In genomic region chr14:51984247-51985231, GRCm38 (mm10) we compare ENCODE assay signal across 8 mouse cellular contexts. TPM values are rescaled to one million over a fixed set of nuclear protein-coding genes. Genes with fewer than 3 reads are reported as not detected.
DNase-seq lines count a peak whose midpoint lies in the region; ATAC-seq and TF ChIP-seq lines count a peak whose summit lies in the region.

Gene Arhgef40, plus strand, starts transcription at chr14:51984719.

- no peaks in the 10 kb centered on the region for H3K9me3 ChIP-seq in forebrain, embryonic 12.5 days
- H3K9me3 ChIP-seq in lung, postnatal 0 days (ENCODE audit: low read length): no peaks in the 10 kb centered on the region

- ATAC-seq in cerebellum, adult (ENCODE audit: insufficient number of reproducible peaks, low FRiP score, low TSS enrichment): peak; percentile 46
- peak; percentile 93 for ATAC-seq in forebrain, embryonic 12.5 days (ENCODE audit: low FRiP score)
- ATAC-seq in lung, postnatal 0 days: peak; percentile 77

- peaks cover 43% of the 10 kb centered on the region for H3K4me1 ChIP-seq in forebrain, embryonic 12.5 days
- H3K4me1 ChIP-seq in lung, postnatal 0 days (ENCODE audit: insufficient read depth, low read depth, low read length): peaks cover 16% of the 10 kb centered on the region; the same call in 1 of the 2 replicates

- H3K27ac ChIP-seq in forebrain, embryonic 12.5 days: peak within 1 kb of the TSS; percentile 89
- H3K27ac ChIP-seq in lung, postnatal 0 days (ENCODE audit: low read length): peak within 1 kb of the TSS; percentile 88

- TF ChIP-seq EP300 in lung, postnatal 0 days (IDR thresholded peaks at IDR 0.05): no peak

- H3K4me2 ChIP-seq in forebrain, embryonic 12.5 days: peak within 1 kb of the TSS; percentile 92
- peak within 1 kb of the TSS; percentile 95 for H3K4me2 ChIP-seq in lung, postnatal 0 days (replicated peaks; ENCODE audit: low read depth, low read length)

- under 1% methylated on average over 63 of the region's 74 CpGs for WGBS in forebrain, embryonic 12.5 days
- WGBS in lung, postnatal 0 days: under 1% methylated on average over 36 of the region's 74 CpGs

- no peaks in the 10 kb centered on the region for H3K27me3 ChIP-seq in forebrain, embryonic 12.5 days
- H3K27me3 ChIP-seq in lung, postnatal 0 days (replicated peaks; ENCODE audit: insufficient read depth, low read length): no peaks in the 10 kb centered on the region

- no peak for TF ChIP-seq CTCF in lung, postnatal 0 days (IDR thresholded peaks at IDR 0.05)

- peak within 1 kb of the TSS; percentile 73 for H3K4me3 ChIP-seq in forebrain, embryonic 12.5 days (replicated peaks)
- peak within 1 kb of the TSS; percentile 64 for H3K4me3 ChIP-seq in lung, postnatal 0 days (ENCODE audit: low read depth, low read length)

- intact Hi-C loops in heart, postnatal 14 days (cut with DNase I): loop anchor here (5.0 kb wide), 1 partner anchor 42 kb away; no protein-coding TSS in a partner anchor

- H3K36me3 ChIP-seq in forebrain, embryonic 12.5 days (replicated peaks): peaks cover 28% of the 10 kb centered on the region
- H3K36me3 ChIP-seq in lung, postnatal 0 days (ENCODE audit: insufficient read depth, low read length): 0 out of 2 replicates have a peak, but pooled peaks cover 6% of the 10 kb centered on the region

- peak within 1 kb of the TSS; percentile 88 for H3K9ac ChIP-seq in forebrain, embryonic 12.5 days
- H3K9ac ChIP-seq in lung, postnatal 0 days (replicated peaks; ENCODE audit: low read depth): peak within 1 kb of the TSS; percentile 64

- DNase-seq in MN1 (ENCODE audit: low spot score): peak; percentile 68
- peak; percentile 88 to 89 for DNase-seq in heart, postnatal 14 days
- DNase-seq in layer of hippocampus, adult 8-10 months (ENCODE audit: low spot score in 2 of 2): no peak
- DNase-seq in lung, postnatal 0 days (ENCODE audit: low spot score): peak; percentile 76
- peak; percentile 76 for DNase-seq in ovary, postnatal 14 days (ENCODE audit: low spot score)
- DNase-seq in urinary bladder, adult 2 months (ENCODE audit: low spot score): peak; percentile 77

RNA-seq across cellular contexts. Expression of gene Arhgef40, which starts in this region (rescaled TPM):
- polyA plus RNA-seq in forebrain, embryonic 12.5 days (2016; fragmentation: Nextera tagmentation; extraction: Ambion mirVana): 116 and 117 TPM in 2 replicates
- total RNA-seq in heart, postnatal 14 days (2021): 10 to 100 TPM; 39.7 to 47.1 TPM
- 10 to 100 TPM; 30.3 to 40.9 (median 34.5) TPM for total RNA-seq in layer of hippocampus, adult 8-10 months (2022)
- 46.3 and 56.6 TPM in 2 replicates for polyA plus RNA-seq in lung, postnatal 0 days (2015; fragmentation: Nextera tagmentation; extraction: Ambion mirVana)
- polyA plus RNA-seq in urinary bladder, adult 2 months (2012; rRNA removed): 44.4 and 53.8 TPM in 2 replicates

Comparison
In these comparisons a context has a peak if more than half of its experiments do, and no peak if none do; other contexts are left out.
1. DNase-seq: peak in MN1 (single experiment), heart, postnatal 14 days (2 of 2), lung, postnatal 0 days (single experiment), ovary, postnatal 14 days (single experiment) and urinary bladder, adult 2 months (single experiment); none in layer of hippocampus, adult 8-10 months (0 of 2).
2. Peak in every context shown above with its lines, with median percentiles within 50 percentile points of each other: ATAC-seq.